Mouse (Mus musculus) hindbrain, postnatal 0 days (tissue): ENCODE results near the gene Olfr411. TPM values are rescaled to one million over a fixed set of nuclear protein-coding genes. Genes with fewer than 3 reads are reported as not detected.

ENCODE experiments used
- ATAC-seq: fragments of 200-750 bp; cut with Nextera tagmentation; 2 replicates; pipeline ENCODE4 v1.8.0; 2017; ENCODE audit warnings: mild to moderate bottlenecking, moderate TSS enrichment, moderate library complexity
- DNase-seq: peaks from one replicate; pipeline ENCODE4 v3.0.0-alpha.2; 2015; ENCODE audit warnings: low spot score
- H3K27ac ChIP-seq: fragments of 300-500 bp; sonication (generic); 2 replicates; pipeline ENCODE4 v1.5.1; 2014; ENCODE audit warnings: mild to moderate bottlenecking
- H3K27me3 ChIP-seq: fragments of 300-500 bp; sonication (generic); 2 replicates; pipeline ENCODE4 v1.6.1; 2014; ENCODE audit warnings: low read length, mixed read lengths; ENCODE audit not compliant: insufficient read depth
- H3K36me3 ChIP-seq: fragments of 300-500 bp; sonication (generic); 2 replicates; pipeline ENCODE4 v1.6.1; 2014; ENCODE audit warnings: low read length, mixed read lengths; ENCODE audit not compliant: insufficient read depth
- H3K4me1 ChIP-seq: fragments of 300-500 bp; sonication (generic); 2 replicates; pipeline ENCODE4 v1.6.1; 2014; ENCODE audit warnings: antibody characterized with exemption, low read length, mixed read lengths; ENCODE audit not compliant: insufficient read depth
- H3K4me2 ChIP-seq: fragments of 300-500 bp; sonication (generic); 2 replicates; pipeline ENCODE4 v1.6.1; 2014; ENCODE audit warnings: low read depth, mild to moderate bottlenecking, low read length, moderate library complexity, mixed read lengths
- H3K4me3 ChIP-seq: fragments of 300-500 bp; sonication (generic); 2 replicates; pipeline ENCODE4 v1.5.1; 2014; ENCODE audit warnings: low read length
- H3K9ac ChIP-seq: fragments of 300-500 bp; sonication (generic); replicated peaks from 2 replicates; pipeline ENCODE4 v1.6.1; 2014; ENCODE audit warnings: mild to moderate bottlenecking, low read length, moderate library complexity, mixed read lengths
- H3K9me3 ChIP-seq: fragments of 300-500 bp; sonication (generic); 2 replicates; pipeline ENCODE4 v1.6.1; 2016; ENCODE audit warnings: low read length, mixed read lengths
- CTCF ChIP-seq: IDR thresholded peaks from 2 replicates; pipeline ENCODE4 v1.5.1; 2016; ENCODE audit warnings: antibody characterized with exemption, control low read depth, low read depth
- WGBS: fragments of 180-500 bp; shearing (Covaris S2); extraction: QIAGEN DNeasy Blood & Tissue Kit; methylation state at CpG from one replicate; pipeline ENCODE4 v1.1.7; 2014; 5-methylcytosine and 5-hydroxymethylcytosine counted together
- polyA plus RNA-seq: library from polyadenylated mRNA; unstranded; fragments of >200 nt; fragmentation: Nextera tagmentation; extraction: Ambion mirVana; gene quantifications from 2 replicates; pipeline ENCODE4 v1.2.1, GENCODE M21; 2015
- total RNA-seq: library from RNA; depleted of rRNA; stranded (reverse); fragments of >200 nt; gene quantifications from 2 replicates; pipeline ENCODE4 v1.2.3, GENCODE M21; 2014

Olfr411 gene
- total and polyA plus RNA-seq, 2 experiments from 2014 or later = not detected

- Histone ChIP-seq H3K9me3 (no peaks in the 10 kb centered on the region), H3K4me3 (no peak overlapping the region), H3K27ac (no peak overlapping the region), H3K27me3 (no peaks in the 10 kb centered on the region), H3K9ac (no peak overlapping the region), H3K4me1 (no peaks in the 10 kb centered on the region), H3K36me3 (no peaks in the 10 kb centered on the region), H3K4me2 (no peak overlapping the region)
- 77% methylated on average over 9 of the region's 9 CpGs for WGBS
- no peak for TF ChIP-seq CTCF
- ATAC-seq (no peak), DNase-seq (peak; percentile 12)
These were observed 33.2 kb upstream of the Olfr411 start for GRCm38 (mm10) chr11:74385674-74386073.

- ATAC-seq (no peak), DNase-seq (no peak)
- no peaks in the 10 kb centered on the region for H3K36me3 ChIP-seq
- no peak overlapping the region for H3K4me2 ChIP-seq
- no peaks in the 10 kb centered on the region for H3K27me3 ChIP-seq
- no peak overlapping the region for H3K4me3 ChIP-seq
- no peaks in the 10 kb centered on the region for H3K4me1 ChIP-seq
- TF ChIP-seq CTCF = no peak
- no peaks in the 10 kb centered on the region for H3K9me3 ChIP-seq
- no peak overlapping the region for H3K9ac ChIP-seq
- WGBS = 56% methylated on average over 4 of the region's 4 CpGs
- H3K27ac ChIP-seq = no peak overlapping the region
These were observed 26.9 kb upstream of the Olfr411 start for GRCm38 (mm10) chr11:74379166-74379873.

- WGBS = 74% methylated on average over 3 of the region's 3 CpGs
- Histone ChIP-seq H3K4me1 (no peaks in the 10 kb centered on the region), H3K27me3 (no peaks in the 10 kb centered on the region), H3K9ac (no peak overlapping the region), H3K4me2 (no peak overlapping the region), H3K27ac (no peak overlapping the region), H3K9me3 (no peaks in the 10 kb centered on the region), H3K4me3 (no peak overlapping the region), H3K36me3 (no peaks in the 10 kb centered on the region)
- peak; percentile 84 for DNase-seq
- peak; percentile 87 for ATAC-seq
- peak; percentile 92 for TF ChIP-seq CTCF
These were observed 24.4 kb upstream of the Olfr411 start for GRCm38 (mm10) chr11:74376847-74377246.

- Histone ChIP-seq H3K27ac (no peak overlapping the region), H3K4me2 (no peak overlapping the region), H3K4me1 (no peaks in the 10 kb centered on the region), H3K27me3 (no peaks in the 10 kb centered on the region), H3K9me3 (no peaks in the 10 kb centered on the region), H3K36me3 (no peaks in the 10 kb centered on the region), H3K9ac (no peak overlapping the region), H3K4me3 (no peak overlapping the region)
- TF ChIP-seq CTCF = peak; percentile 88
- 9% methylated on average over 22 of the region's 22 CpGs for WGBS
- peak; percentile 83 for ATAC-seq
- peak; percentile 88 for DNase-seq
These were observed 19.1 kb upstream of the Olfr411 start for GRCm38 (mm10) chr11:74371393-74372100.

DNA sequence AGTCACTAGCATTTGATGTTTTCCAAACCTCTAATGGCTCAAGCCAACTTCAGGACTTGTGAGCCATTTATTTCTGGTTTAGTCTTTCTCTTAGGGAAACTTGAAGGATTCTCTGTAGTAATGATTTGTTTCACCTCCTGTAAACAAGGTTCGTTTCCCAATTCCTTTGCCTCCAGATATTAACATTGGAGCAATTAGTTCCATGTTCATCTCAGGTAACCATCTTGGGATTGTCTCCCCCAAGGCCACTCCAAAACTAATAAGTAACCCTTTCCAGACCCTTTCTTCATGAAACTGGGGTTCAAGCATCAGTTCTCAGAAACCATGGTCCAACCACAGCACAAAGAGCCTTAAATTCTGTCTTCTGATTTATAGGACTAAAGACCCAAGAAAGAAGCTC, 9.3 kb upstream of the Olfr411 start, which contains the start of gene Olfr412:
TSS of gene Olfr412 (plus strand) at position 301 of the 400 bp plus-strand sequence.
- Histone ChIP-seq H3K27ac (no peak within 1 kb of the TSS), H3K4me2 (no peak within 1 kb of the TSS), H3K9ac (no peak within 1 kb of the TSS), H3K4me1 (no peaks in the 10 kb centered on the region), H3K36me3 (no peaks in the 10 kb centered on the region), H3K9me3 (no peaks in the 10 kb centered on the region), H3K4me3 (no peak within 1 kb of the TSS), H3K27me3 (no peaks in the 10 kb centered on the region)
- WGBS = 79% methylated on average over 1 of the region's 1 CpGs
- no peak for ATAC-seq
- DNase-seq = no peak
- TF ChIP-seq CTCF = no peak

DNA sequence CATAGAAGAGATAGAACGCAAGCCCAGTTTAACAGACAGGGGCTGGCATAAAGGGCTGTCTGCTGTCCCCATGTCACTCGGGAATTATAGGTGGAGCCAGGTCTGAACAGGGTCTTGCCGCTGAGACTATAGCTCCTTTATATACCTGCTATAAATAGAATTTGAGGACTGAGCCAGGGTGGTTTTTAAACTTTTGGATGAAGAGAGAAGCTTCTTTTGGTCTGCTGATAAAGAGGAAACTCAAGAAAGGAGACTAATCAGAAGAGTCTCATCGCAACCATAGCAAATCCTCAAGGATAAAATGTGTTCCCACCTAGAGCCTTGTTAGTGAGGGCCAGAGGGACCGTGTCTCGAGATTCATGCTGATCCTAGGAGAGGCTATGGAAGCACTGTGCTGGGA, 14.5 kb downstream of the Olfr411 start, which contains the start of gene Olfr410:
TSS of gene Olfr410 (minus strand) at position 101 of the 400 bp plus-strand sequence.
- no peaks in the 10 kb centered on the region for H3K27me3 ChIP-seq
- H3K27ac ChIP-seq = no peak within 1 kb of the TSS
- no peak for DNase-seq
- no peak within 1 kb of the TSS for H3K9ac ChIP-seq
- no peaks in the 10 kb centered on the region for H3K36me3 ChIP-seq
- H3K4me2 ChIP-seq = no peak within 1 kb of the TSS
- no peak within 1 kb of the TSS for H3K4me3 ChIP-seq
- ATAC-seq = no peak
- WGBS = 85% methylated on average over 6 of the region's 6 CpGs
- no peak for TF ChIP-seq CTCF
- H3K4me1 ChIP-seq = no peaks in the 10 kb centered on the region
- H3K9me3 ChIP-seq = no peaks in the 10 kb centered on the region

- Histone ChIP-seq H3K27me3 (no peaks in the 10 kb centered on the region), H3K27ac (no peak overlapping the region), H3K36me3 (no peaks in the 10 kb centered on the region), H3K4me1 (no peaks in the 10 kb centered on the region), H3K4me3 (no peak overlapping the region), H3K9me3 (no peaks in the 10 kb centered on the region), H3K4me2 (no peak overlapping the region), H3K9ac (no peak overlapping the region)
- DNase-seq (no peak), ATAC-seq (no peak)
- no peak for TF ChIP-seq CTCF
These were observed 23.7 kb downstream of the Olfr411 start for GRCm38 (mm10) chr11:74328781-74329180.
